Mouse (Mus musculus) erythroblast, embryonic 14.5 days (primary cell): ENCODE data around the gene Nectin2.

Experiments used
- GATA1 ChIP-seq: IDR thresholded peaks from 2 replicates; pipeline ENCODE4 v1.6.1; 2012; ENCODE audit warnings: low read length, inconsistent platforms, mixed read lengths
- TAL1 ChIP-seq: IDR thresholded peaks from 3 replicates; pipeline ENCODE4 v1.6.1; 2012; ENCODE audit warnings: low read length, inconsistent platforms, mixed read lengths

DNA sequence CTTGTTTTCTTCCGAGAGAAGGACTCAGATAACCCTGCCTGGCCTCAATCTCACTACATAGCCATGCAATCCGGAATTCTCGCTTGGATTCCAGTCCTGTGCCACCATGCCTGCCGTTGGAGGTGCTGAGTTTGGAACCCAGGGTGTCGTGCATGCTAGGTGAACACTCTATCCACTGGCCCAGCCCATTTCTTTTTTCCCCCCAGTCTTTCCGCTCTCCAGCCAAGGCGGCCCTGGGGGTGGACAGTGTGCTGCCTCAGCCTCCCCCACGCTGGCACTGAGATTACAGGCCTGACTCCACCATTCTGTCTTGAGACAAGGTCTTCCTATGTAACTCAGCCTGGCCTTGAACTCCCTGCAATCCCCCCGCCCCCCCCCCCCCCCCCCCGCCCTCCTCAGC is 4.3 kb downstream of the Nectin2 start:
- TF ChIP-seq TAL1 (no peak), GATA1 (no peak)
